Mouse (Mus musculus): Measurements from ENCODE around the gene Rsph14. TPM values are rescaled to one million over a fixed set of nuclear protein-coding genes. Genes with fewer than 3 reads are reported as not detected.

Rsph14 gene
- polyA plus RNA-seq, 1 experiment, result not detected

GRCm38 (mm10) chr10:74969266-74969665, 63.1 kb downstream of the Rsph14 start:
- Histone ChIP-seq H3K9ac (ENCODE audit: low read depth, poor library complexity, severe bottlenecking) (no peak overlapping the region), H3K9me3 (replicated peaks; ENCODE audit: control insufficient read depth, insufficient read depth, low read length, poor library complexity, severe bottlenecking) (no peaks in the 10 kb centered on the region), H3K4me1 (ENCODE audit: control insufficient read depth, insufficient read depth, low read length) (no peaks in the 10 kb centered on the region), H3K27me3 (ENCODE audit: control insufficient read depth, insufficient read depth, low read length, poor library complexity, severe bottlenecking) (no peaks in the 10 kb centered on the region), H3K36me3 (ENCODE audit: control insufficient read depth, insufficient read depth, low read length, poor library complexity, severe bottlenecking) (no peaks in the 10 kb centered on the region), H3K4me3 (ENCODE audit: low read depth, low read length) (no peak overlapping the region), H3K27ac (ENCODE audit: insufficient read depth, low read length) (no peak overlapping the region)
- TF ChIP-seq POLR2A (IDR thresholded peaks at IDR 0.05; ENCODE audit: insufficient read depth, low read length), result no peak
- no peak for TF ChIP-seq EP300 (IDR thresholded peaks at IDR 0.05; ENCODE audit: insufficient read depth, low read depth, low read length)
- TF ChIP-seq CTCF (IDR thresholded peaks at IDR 0.05; ENCODE audit: low read depth, low read length), result no peak

GRCm38 (mm10) chr10:74967651-74968267, 64.6 kb downstream of the Rsph14 start:
- Histone ChIP-seq H3K9me3 (replicated peaks; ENCODE audit: control insufficient read depth, insufficient read depth, low read length, poor library complexity, severe bottlenecking) (no peaks in the 10 kb centered on the region), H3K4me1 (ENCODE audit: control insufficient read depth, insufficient read depth, low read length) (no peaks in the 10 kb centered on the region), H3K4me3 (ENCODE audit: low read depth, low read length) (peak overlapping the region; percentile 88), H3K36me3 (ENCODE audit: control insufficient read depth, insufficient read depth, low read length, poor library complexity, severe bottlenecking) (no peaks in the 10 kb centered on the region), H3K27me3 (ENCODE audit: control insufficient read depth, insufficient read depth, low read length, poor library complexity, severe bottlenecking) (no peaks in the 10 kb centered on the region; the same call in 1 of the 2 replicates), H3K27ac (ENCODE audit: insufficient read depth, low read length) (no peak overlapping the region), H3K9ac (ENCODE audit: low read depth, poor library complexity, severe bottlenecking) (peak overlapping the region; percentile 36)
- TF ChIP-seq CTCF (IDR thresholded peaks at IDR 0.05; ENCODE audit: low read depth, low read length), result no peak
- TF ChIP-seq EP300 (IDR thresholded peaks at IDR 0.05; ENCODE audit: insufficient read depth, low read depth, low read length), result no peak
- TF ChIP-seq POLR2A (IDR thresholded peaks at IDR 0.05; ENCODE audit: insufficient read depth, low read length), result no peak

- Histone ChIP-seq H3K27me3 (ENCODE audit: control insufficient read depth, insufficient read depth, low read length, poor library complexity, severe bottlenecking) (no peaks in the 10 kb centered on the region; the same call in 1 of the 2 replicates), H3K9ac (ENCODE audit: low read depth, poor library complexity, severe bottlenecking) (peak within 1 kb of the TSS; percentile 36), H3K27ac (ENCODE audit: insufficient read depth, low read length) (no peak within 1 kb of the TSS), H3K36me3 (ENCODE audit: control insufficient read depth, insufficient read depth, low read length, poor library complexity, severe bottlenecking) (no peaks in the 10 kb centered on the region), H3K9me3 (replicated peaks; ENCODE audit: control insufficient read depth, insufficient read depth, low read length, poor library complexity, severe bottlenecking) (no peaks in the 10 kb centered on the region), H3K4me3 (ENCODE audit: low read depth, low read length) (peak within 1 kb of the TSS; percentile 88), H3K4me1 (ENCODE audit: control insufficient read depth, insufficient read depth, low read length) (no peaks in the 10 kb centered on the region)
- TF ChIP-seq POLR2A (IDR thresholded peaks at IDR 0.05; ENCODE audit: insufficient read depth, low read length) (peak; percentile 10), EP300 (IDR thresholded peaks at IDR 0.05; ENCODE audit: insufficient read depth, low read depth, low read length) (no peak), CTCF (IDR thresholded peaks at IDR 0.05; ENCODE audit: low read depth, low read length) (no peak)
Measured at GRCm38 (mm10) chr10:74966850-74967451, 65.4 kb downstream of the Rsph14 start, which contains the start of gene Gnaz. Gene Gnaz, plus strand, starts transcription at chr10:74967177.

- Histone ChIP-seq H3K4me3 (ENCODE audit: low read depth, low read length) (no peak overlapping the region), H3K9me3 (replicated peaks; ENCODE audit: control insufficient read depth, insufficient read depth, low read length, poor library complexity, severe bottlenecking) (no peaks in the 10 kb centered on the region), H3K27ac (ENCODE audit: insufficient read depth, low read length) (no peak overlapping the region), H3K36me3 (ENCODE audit: control insufficient read depth, insufficient read depth, low read length, poor library complexity, severe bottlenecking) (no peaks in the 10 kb centered on the region), H3K4me1 (ENCODE audit: control insufficient read depth, insufficient read depth, low read length) (no peaks in the 10 kb centered on the region), H3K27me3 (ENCODE audit: control insufficient read depth, insufficient read depth, low read length, poor library complexity, severe bottlenecking) (no peaks in the 10 kb centered on the region; the same call in 1 of the 2 replicates), H3K9ac (ENCODE audit: low read depth, poor library complexity, severe bottlenecking) (no peak overlapping the region)
- no peak for TF ChIP-seq CTCF (IDR thresholded peaks at IDR 0.05; ENCODE audit: low read depth, low read length)
- no peak for TF ChIP-seq POLR2A (IDR thresholded peaks at IDR 0.05; ENCODE audit: insufficient read depth, low read length)
- TF ChIP-seq EP300 (IDR thresholded peaks at IDR 0.05; ENCODE audit: insufficient read depth, low read depth, low read length), result no peak
Measured at GRCm38 (mm10) chr10:74964380-74964779, 68.0 kb downstream of the Rsph14 start.

- Histone ChIP-seq H3K9ac (ENCODE audit: low read depth, poor library complexity, severe bottlenecking) (no peak overlapping the region), H3K27me3 (ENCODE audit: control insufficient read depth, insufficient read depth, low read length, poor library complexity, severe bottlenecking) (no peaks in the 10 kb centered on the region), H3K36me3 (ENCODE audit: control insufficient read depth, insufficient read depth, low read length, poor library complexity, severe bottlenecking) (no peaks in the 10 kb centered on the region), H3K27ac (ENCODE audit: insufficient read depth, low read length) (no peak overlapping the region), H3K4me3 (ENCODE audit: low read depth, low read length) (no peak overlapping the region), H3K9me3 (replicated peaks; ENCODE audit: control insufficient read depth, insufficient read depth, low read length, poor library complexity, severe bottlenecking) (no peaks in the 10 kb centered on the region), H3K4me1 (ENCODE audit: control insufficient read depth, insufficient read depth, low read length) (peaks cover 5% of the 10 kb centered on the region)
- TF ChIP-seq EP300 (IDR thresholded peaks at IDR 0.05; ENCODE audit: insufficient read depth, low read depth, low read length) (peak; percentile 78; the same call in 1 of the 2 replicates), CTCF (IDR thresholded peaks at IDR 0.05; ENCODE audit: low read depth, low read length) (no peak)
Measured at GRCm38 (mm10) chr10:74952830-74953443, 79.4 kb downstream of the Rsph14 start.

GRCm38 (mm10) chr10:74940795-74941194, 91.6 kb downstream of the Rsph14 start:
- Histone ChIP-seq H3K4me3 (ENCODE audit: low read depth, low read length) (no peak overlapping the region), H3K9me3 (replicated peaks; ENCODE audit: control insufficient read depth, insufficient read depth, low read length, poor library complexity, severe bottlenecking) (no peaks in the 10 kb centered on the region), H3K9ac (ENCODE audit: low read depth, poor library complexity, severe bottlenecking) (no peak overlapping the region), H3K27me3 (ENCODE audit: control insufficient read depth, insufficient read depth, low read length, poor library complexity, severe bottlenecking) (no peaks in the 10 kb centered on the region; the same call in 1 of the 2 replicates), H3K4me1 (ENCODE audit: control insufficient read depth, insufficient read depth, low read length) (no peaks in the 10 kb centered on the region), H3K27ac (ENCODE audit: insufficient read depth, low read length) (no peak overlapping the region), H3K36me3 (ENCODE audit: control insufficient read depth, insufficient read depth, low read length, poor library complexity, severe bottlenecking) (no peaks in the 10 kb centered on the region)
- TF ChIP-seq CTCF (IDR thresholded peaks at IDR 0.05; ENCODE audit: low read depth, low read length), result no peak
- no peak for TF ChIP-seq POLR2A (IDR thresholded peaks at IDR 0.05; ENCODE audit: insufficient read depth, low read length)
- no peak for TF ChIP-seq EP300 (IDR thresholded peaks at IDR 0.05; ENCODE audit: insufficient read depth, low read depth, low read length)
